Mouse (Mus musculus) embryonic facial prominence, embryonic 12.5 days (tissue): ENCODE results near the gene Thap12. TPM values are rescaled to one million over a fixed set of nuclear protein-coding genes. Genes with fewer than 3 reads are reported as not detected.

ENCODE experiments used
- ATAC-seq: fragments of 200-750 bp; cut with Nextera tagmentation; 2 replicates; pipeline ENCODE4 v1.8.0; 2017; ENCODE audit not compliant: insufficient number of reproducible peaks, insufficient read depth, low FRiP score, low TSS enrichment
- H3K27ac ChIP-seq: fragments of 300-500 bp; sonication (generic); 2 replicates; pipeline ENCODE4 v1.5.1; 2016; ENCODE audit warnings: mild to moderate bottlenecking
- H3K27me3 ChIP-seq: fragments of 300-500 bp; sonication (generic); 2 replicates; pipeline ENCODE4 v1.6.1; 2016; ENCODE audit warnings: mild to moderate bottlenecking, moderate library complexity
- H3K36me3 ChIP-seq: fragments of 300-500 bp; sonication (generic); 2 replicates; pipeline ENCODE4 v1.6.1; 2016; ENCODE audit warnings: mild to moderate bottlenecking
- H3K4me1 ChIP-seq: fragments of 300-500 bp; sonication (generic); 2 replicates; pipeline ENCODE4 v1.6.1; 2016
- H3K4me2 ChIP-seq: fragments of 300-500 bp; sonication (generic); replicated peaks from 2 replicates; pipeline ENCODE4 v1.6.1; 2016; ENCODE audit warnings: mild to moderate bottlenecking, moderate library complexity
- H3K4me3 ChIP-seq: fragments of 300-500 bp; sonication (generic); 2 replicates; pipeline ENCODE4 v1.5.1; 2016; ENCODE audit warnings: mild to moderate bottlenecking
- H3K9ac ChIP-seq: fragments of 300-500 bp; sonication (generic); 2 replicates; pipeline ENCODE4 v1.6.1; 2016; ENCODE audit warnings: mild to moderate bottlenecking, moderate library complexity
- H3K9me3 ChIP-seq: fragments of 300-500 bp; sonication (generic); 2 replicates; pipeline ENCODE4 v1.6.1; 2016; ENCODE audit warnings: mild to moderate bottlenecking, moderate library complexity
- WGBS: fragments of 180-500 bp; shearing (Covaris S2); methylation state at CpG from one replicate; pipeline ENCODE4 v1.1.7; 2016; 5-methylcytosine and 5-hydroxymethylcytosine counted together
- polyA plus RNA-seq: library from polyadenylated mRNA; unstranded; fragments of >200 nt; fragmentation: Nextera tagmentation; extraction: Ambion mirVana; gene quantifications from 2 replicates; pipeline ENCODE4 v1.2.1, GENCODE M21; 2016

Thap12 gene
- polyA plus RNA-seq, 1 experiment from 2014 or later = 89.2 TPM

DNA sequence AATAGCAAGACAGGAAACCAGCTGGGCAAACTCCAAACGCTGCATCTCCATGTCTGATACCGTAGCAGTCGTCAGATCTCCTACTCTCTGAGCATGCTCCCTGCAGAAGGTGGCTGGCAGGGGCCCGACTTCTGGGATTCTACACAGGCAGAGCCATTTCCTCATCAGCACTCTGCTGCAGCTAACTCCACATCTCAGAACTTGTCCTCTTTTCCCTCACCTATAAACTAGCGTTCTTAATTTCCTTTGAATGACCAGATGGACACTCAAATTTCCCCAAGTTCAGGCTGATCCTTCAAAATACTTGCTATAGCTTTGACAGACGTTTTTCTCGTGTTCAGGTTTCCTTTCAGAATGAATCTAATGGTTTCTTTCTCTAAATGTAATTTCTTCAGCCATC, 1.1 kb upstream of the Thap12 start:
- peaks cover 25% of the 10 kb centered on the region for H3K4me1 ChIP-seq
- H3K27me3 ChIP-seq = no peaks in the 10 kb centered on the region
- ATAC-seq = no peak
- peak overlapping the region; percentile 95 for H3K9ac ChIP-seq
- WGBS = 53% methylated on average over 7 of the region's 7 CpGs
- peak overlapping the region; percentile 99 for H3K4me3 ChIP-seq
- no peaks in the 10 kb centered on the region for H3K9me3 ChIP-seq
- peak overlapping the region; percentile 69 for H3K4me2 ChIP-seq
- H3K27ac ChIP-seq = peak overlapping the region; percentile 85; the same call in 1 of the 2 replicates
- H3K36me3 ChIP-seq = no peaks in the 10 kb centered on the region

DNA sequence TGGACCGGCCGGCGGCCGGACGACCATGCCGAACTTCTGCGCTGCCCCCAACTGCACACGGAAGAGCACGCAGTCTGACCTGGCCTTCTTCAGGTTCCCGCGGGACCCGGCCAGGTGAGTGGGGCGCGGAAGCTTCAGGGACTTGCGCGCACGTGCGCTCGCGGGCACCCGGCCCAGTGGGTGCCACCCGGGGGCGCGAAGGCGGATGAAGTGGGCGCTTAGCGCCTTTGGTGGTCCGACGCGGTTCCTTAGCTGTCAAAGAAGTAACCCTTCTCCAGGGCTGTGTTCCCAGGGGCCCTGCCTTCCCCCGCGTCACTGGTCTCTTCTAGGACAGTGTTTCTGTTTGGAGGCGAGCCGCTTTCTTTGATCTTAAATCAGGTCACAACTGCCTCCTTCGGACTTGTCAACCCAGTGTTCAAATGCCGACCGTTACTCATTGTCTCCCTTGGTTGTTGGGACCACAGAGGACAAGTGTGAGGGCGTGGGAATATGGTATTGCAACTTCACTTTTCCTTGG, 520 bp downstream of the Thap12 start:
- Histone ChIP-seq H3K4me3 (peak overlapping the region; percentile 99), H3K9ac (peak overlapping the region; percentile 95), H3K36me3 (no peaks in the 10 kb centered on the region), H3K27me3 (no peaks in the 10 kb centered on the region), H3K9me3 (no peaks in the 10 kb centered on the region), H3K27ac (peak overlapping the region; percentile 91), H3K4me2 (peak overlapping the region; percentile 69), H3K4me1 (peaks cover 25% of the 10 kb centered on the region)
- under 1% methylated on average over 38 of the region's 38 CpGs for WGBS
- ATAC-seq = peak; percentile 77; the same call in 1 of the 2 replicates

GRCm38 (mm10) chr7:98704276-98704675, 1.4 kb downstream of the Thap12 start:
- Histone ChIP-seq H3K4me2 (peak overlapping the region; percentile 69), H3K27me3 (no peaks in the 10 kb centered on the region), H3K4me1 (peaks cover 25% of the 10 kb centered on the region), H3K9me3 (no peaks in the 10 kb centered on the region), H3K9ac (peak overlapping the region; percentile 95), H3K36me3 (no peaks in the 10 kb centered on the region), H3K27ac (no peak overlapping the region), H3K4me3 (peak overlapping the region; percentile 99)
- ATAC-seq = no peak
- 60% methylated on average over 5 of the region's 5 CpGs for WGBS

DNA sequence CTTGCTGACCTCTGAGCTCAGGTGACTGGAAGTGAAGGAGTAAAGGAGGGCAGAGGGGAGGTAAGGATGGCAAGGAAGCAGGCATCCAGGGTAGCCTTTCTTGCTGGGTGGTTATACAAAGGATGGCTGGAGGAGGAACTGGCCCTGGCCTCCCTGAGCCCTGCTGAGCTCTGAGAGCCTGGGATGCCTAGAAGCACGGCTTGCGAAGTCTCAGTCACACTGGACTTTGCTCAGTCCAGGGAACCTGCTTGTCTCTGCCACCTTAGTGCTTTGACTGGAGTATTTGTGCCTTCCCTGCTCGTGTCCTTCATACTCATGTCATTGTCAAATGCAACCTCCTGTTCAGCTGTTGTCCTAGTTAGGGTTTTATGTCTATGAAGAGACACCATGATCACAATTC, 10.8 kb downstream of the Thap12 start:
- H3K4me3 ChIP-seq = no peak overlapping the region
- no peaks in the 10 kb centered on the region for H3K9me3 ChIP-seq
- H3K27ac ChIP-seq = no peak overlapping the region
- peaks cover 61% of the 10 kb centered on the region for H3K36me3 ChIP-seq
- WGBS = 93% methylated on average over 3 of the region's 3 CpGs
- no peak for ATAC-seq
- H3K27me3 ChIP-seq = no peaks in the 10 kb centered on the region
- H3K4me2 ChIP-seq = no peak overlapping the region
- no peak overlapping the region for H3K9ac ChIP-seq
- H3K4me1 ChIP-seq = no peaks in the 10 kb centered on the region

- no peak overlapping the region for H3K27ac ChIP-seq
- H3K27me3 ChIP-seq = no peaks in the 10 kb centered on the region; the same call in 1 of the 2 replicates
- peaks cover 21% of the 10 kb centered on the region for H3K4me1 ChIP-seq
- H3K9me3 ChIP-seq = no peaks in the 10 kb centered on the region
- H3K4me3 ChIP-seq = no peak overlapping the region
- H3K36me3 ChIP-seq = peaks cover 41% of the 10 kb centered on the region
- 73% methylated on average over 3 of the region's 3 CpGs for WGBS
- no peak overlapping the region for H3K4me2 ChIP-seq
- H3K9ac ChIP-seq = no peak overlapping the region
- no peak for ATAC-seq
Observed at GRCm38 (mm10) chr7:98717438-98717837, 14.5 kb downstream of the Thap12 start.

DNA sequence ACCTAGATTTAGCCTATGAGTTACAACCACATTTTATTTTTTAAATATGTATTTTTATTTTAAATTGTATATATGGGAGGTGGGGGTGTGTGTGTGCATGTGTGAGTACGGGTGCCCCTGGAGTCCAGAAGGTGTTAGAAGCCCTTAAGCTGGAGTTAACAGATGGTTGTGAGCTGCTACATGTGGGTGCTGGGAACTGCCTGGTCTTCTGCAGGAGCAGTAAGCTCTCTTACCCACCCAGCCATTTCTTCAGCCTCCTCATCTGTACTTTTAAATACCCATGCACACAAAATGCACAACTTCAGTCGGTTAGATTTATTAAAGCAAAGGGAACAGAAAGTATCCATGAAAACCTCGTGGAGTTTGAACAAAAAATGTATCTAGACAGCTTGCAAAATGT, 16.9 kb downstream of the Thap12 start:
- H3K4me3 ChIP-seq = no peak overlapping the region
- H3K4me2 ChIP-seq = no peak overlapping the region
- no peaks in the 10 kb centered on the region; the same call in 1 of the 2 replicates for H3K27me3 ChIP-seq
- no peak overlapping the region for H3K9ac ChIP-seq
- 89% methylated on average over 3 of the region's 3 CpGs for WGBS
- H3K36me3 ChIP-seq = peaks cover 22% of the 10 kb centered on the region
- H3K9me3 ChIP-seq = no peaks in the 10 kb centered on the region
- no peak for ATAC-seq
- peaks cover 25% of the 10 kb centered on the region for H3K4me1 ChIP-seq
- H3K27ac ChIP-seq = no peak overlapping the region

DNA sequence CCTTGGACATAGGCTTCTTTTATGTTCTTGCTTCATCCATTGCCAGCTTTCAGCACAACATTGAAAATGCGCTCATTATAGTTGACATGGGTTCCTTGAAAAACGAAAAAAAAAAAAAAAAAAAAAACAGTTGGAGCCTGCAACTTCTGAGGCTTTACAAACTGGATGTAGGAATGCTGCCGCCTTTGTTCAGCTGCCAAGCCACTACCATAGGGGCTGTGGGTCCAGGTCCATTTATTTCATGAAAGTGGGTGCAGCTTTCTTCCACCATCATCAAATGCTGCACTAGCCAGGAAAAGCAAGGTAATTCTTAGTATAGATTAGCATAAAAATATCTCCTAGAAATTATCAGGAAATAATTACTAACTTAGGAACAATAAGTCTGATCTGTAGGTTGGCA, 17.8 kb downstream of the Thap12 start:
- WGBS = 41% methylated on average over 3 of the region's 3 CpGs
- no peak overlapping the region for H3K9ac ChIP-seq
- no peak overlapping the region for H3K27ac ChIP-seq
- no peak for ATAC-seq
- H3K36me3 ChIP-seq = peaks cover 12% of the 10 kb centered on the region
- no peak overlapping the region for H3K4me3 ChIP-seq
- H3K4me2 ChIP-seq = no peak overlapping the region
- H3K27me3 ChIP-seq = peaks cover under 1% of the 10 kb centered on the region; the same call in 1 of the 2 replicates
- H3K4me1 ChIP-seq = peaks cover 25% of the 10 kb centered on the region
- H3K9me3 ChIP-seq = no peaks in the 10 kb centered on the region

GRCm38 (mm10) chr7:98721172-98721571, 18.3 kb downstream of the Thap12 start:
- Histone ChIP-seq H3K9me3 (no peaks in the 10 kb centered on the region), H3K4me1 (peaks cover 25% of the 10 kb centered on the region), H3K4me3 (no peak overlapping the region), H3K27me3 (peaks cover 3% of the 10 kb centered on the region; the same call in 1 of the 2 replicates), H3K27ac (no peak overlapping the region), H3K4me2 (no peak overlapping the region), H3K36me3 (peaks cover 8% of the 10 kb centered on the region), H3K9ac (no peak overlapping the region)
- ATAC-seq = no peak
- 53% methylated on average over 5 of the region's 5 CpGs for WGBS

DNA sequence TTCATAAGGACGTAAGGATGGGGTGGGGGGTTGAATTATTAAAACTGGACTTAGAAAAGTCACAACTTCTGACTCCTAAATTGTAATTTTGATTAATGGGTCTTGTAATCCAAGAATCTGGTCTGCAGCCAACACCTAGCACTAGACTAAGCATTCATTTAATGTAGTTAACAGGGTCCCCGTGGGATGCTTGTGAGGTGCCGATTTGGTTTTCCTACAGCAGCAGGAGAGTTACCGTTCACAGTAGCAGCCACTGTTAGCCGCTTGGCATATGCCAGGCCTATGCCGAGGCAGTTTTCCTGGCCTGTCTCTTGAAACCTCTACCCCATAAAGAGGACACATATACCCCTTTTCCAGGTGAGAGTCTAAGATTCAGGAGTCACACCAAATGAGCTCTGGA, 18.7 kb downstream of the Thap12 start:
- no peak overlapping the region for H3K27ac ChIP-seq
- H3K4me2 ChIP-seq = no peak overlapping the region
- no peak overlapping the region for H3K4me3 ChIP-seq
- ATAC-seq = no peak
- peaks cover 25% of the 10 kb centered on the region for H3K4me1 ChIP-seq
- peaks cover 3% of the 10 kb centered on the region; the same call in 1 of the 2 replicates for H3K36me3 ChIP-seq
- 66% methylated on average over 6 of the region's 6 CpGs for WGBS
- H3K27me3 ChIP-seq = peaks cover 3% of the 10 kb centered on the region; the same call in 1 of the 2 replicates
- no peak overlapping the region for H3K9ac ChIP-seq
- no peaks in the 10 kb centered on the region for H3K9me3 ChIP-seq

DNA sequence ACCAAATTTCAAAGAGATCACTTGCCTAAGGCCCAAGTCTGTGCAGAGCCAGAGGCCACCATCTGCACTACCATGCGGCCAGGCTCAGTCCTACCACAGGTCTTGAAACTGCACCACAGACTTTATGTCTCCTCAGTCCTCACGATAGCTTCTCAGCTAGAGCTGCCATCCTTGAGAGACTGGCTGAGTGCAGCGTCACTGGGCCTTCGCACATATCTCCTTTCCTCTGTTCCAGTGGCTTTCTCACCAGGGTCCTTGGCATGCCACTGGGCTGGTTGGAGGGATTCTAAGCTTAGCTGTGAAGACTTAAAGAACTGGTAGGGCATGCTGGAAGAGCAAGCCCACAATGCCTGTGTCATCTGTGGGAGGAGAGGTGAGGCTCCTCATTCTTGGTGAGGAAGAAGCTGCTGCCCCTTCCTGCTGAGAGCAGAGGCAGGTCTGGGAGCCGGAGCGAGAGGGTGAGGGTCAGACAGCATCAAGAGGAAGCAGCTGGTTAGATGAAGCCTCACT, 22.8 kb downstream of the Thap12 start:
- 82% methylated on average over 6 of the region's 6 CpGs for WGBS
- H3K36me3 ChIP-seq = no peaks in the 10 kb centered on the region

DNA sequence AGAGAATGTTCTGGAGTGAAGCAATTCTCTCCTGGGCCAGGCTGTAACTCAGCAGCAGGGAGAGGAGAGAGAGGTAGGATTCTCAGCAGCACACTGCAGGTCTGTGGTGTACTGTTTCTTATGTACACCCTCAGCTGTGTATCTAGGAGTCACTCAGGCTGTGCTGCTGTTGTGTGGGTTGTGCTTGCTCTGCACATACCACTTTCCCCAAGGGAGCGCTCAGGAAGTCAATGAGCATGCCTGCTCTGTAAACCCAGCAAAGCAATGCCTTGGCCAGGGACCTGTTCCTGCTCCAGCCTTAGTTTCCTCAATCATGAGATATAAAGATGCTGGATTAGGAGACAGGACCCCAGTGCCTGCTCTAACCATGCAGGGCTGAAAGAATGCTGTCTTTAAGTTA, 25.1 kb downstream of the Thap12 start:
- no peak overlapping the region for H3K4me2 ChIP-seq
- no peak overlapping the region for H3K27ac ChIP-seq
- no peaks in the 10 kb centered on the region for H3K9me3 ChIP-seq
- no peak overlapping the region for H3K4me3 ChIP-seq
- no peaks in the 10 kb centered on the region for H3K36me3 ChIP-seq
- 82% methylated on average over 1 of the region's 1 CpGs for WGBS
- no peak overlapping the region for H3K9ac ChIP-seq
- no peak for ATAC-seq
- H3K27me3 ChIP-seq = 0 out of 2 replicates have a peak, but pooled peaks cover 3% of the 10 kb centered on the region
- H3K4me1 ChIP-seq = peaks cover 22% of the 10 kb centered on the region

More for the DNA sequence above, 22.8 kb downstream of the Thap12 start:
- Histone ChIP-seq H3K9ac (no peak overlapping the region), H3K27ac (no peak overlapping the region), H3K4me1 (peaks cover 40% of the 10 kb centered on the region), H3K27me3 (peaks cover 3% of the 10 kb centered on the region; the same call in 1 of the 2 replicates), H3K9me3 (no peaks in the 10 kb centered on the region), H3K4me3 (no peak overlapping the region), H3K4me2 (no peak overlapping the region)
- ATAC-seq = no peak

- Histone ChIP-seq H3K27me3 (0 out of 2 replicates have a peak, but pooled peaks cover 3% of the 10 kb centered on the region), H3K36me3 (no peaks in the 10 kb centered on the region), H3K27ac (no peak overlapping the region), H3K9ac (no peak overlapping the region), H3K4me1 (peaks cover 22% of the 10 kb centered on the region), H3K4me2 (no peak overlapping the region), H3K4me3 (no peak overlapping the region), H3K9me3 (no peaks in the 10 kb centered on the region)
- ATAC-seq = no peak
- 80% methylated on average over 3 of the region's 3 CpGs for WGBS
Observed at GRCm38 (mm10) chr7:98728499-98728898, 25.6 kb downstream of the Thap12 start.
